Mouse (Mus musculus): Measurements from ENCODE around the gene Fut2.

Gene Fut2

DNA sequence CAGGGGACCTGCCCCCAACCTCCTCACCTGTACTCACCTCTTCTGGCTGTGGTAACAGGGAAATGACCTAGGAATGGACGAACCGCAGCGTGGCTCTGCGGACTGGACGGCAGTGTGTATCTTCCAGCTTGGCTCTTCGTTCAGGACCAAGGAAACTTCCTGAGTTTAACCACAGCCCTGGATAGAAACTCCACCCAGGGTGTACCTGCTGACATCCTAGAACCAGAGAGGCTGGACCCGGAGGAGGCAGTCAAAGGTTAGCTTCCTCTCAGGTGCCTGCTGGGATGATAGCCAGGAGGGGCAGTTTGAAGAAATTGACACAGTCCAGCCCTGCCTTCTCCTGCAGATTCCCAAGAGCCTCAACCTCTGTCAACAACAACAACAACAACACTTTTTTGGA is at the start of gene Fut2:
Gene Fut2, minus strand, starts transcription at position 234 of the 400 bp plus-strand sequence.
- no peak for DNase-seq (ENCODE audit: low read depth, low spot score)

DNA sequence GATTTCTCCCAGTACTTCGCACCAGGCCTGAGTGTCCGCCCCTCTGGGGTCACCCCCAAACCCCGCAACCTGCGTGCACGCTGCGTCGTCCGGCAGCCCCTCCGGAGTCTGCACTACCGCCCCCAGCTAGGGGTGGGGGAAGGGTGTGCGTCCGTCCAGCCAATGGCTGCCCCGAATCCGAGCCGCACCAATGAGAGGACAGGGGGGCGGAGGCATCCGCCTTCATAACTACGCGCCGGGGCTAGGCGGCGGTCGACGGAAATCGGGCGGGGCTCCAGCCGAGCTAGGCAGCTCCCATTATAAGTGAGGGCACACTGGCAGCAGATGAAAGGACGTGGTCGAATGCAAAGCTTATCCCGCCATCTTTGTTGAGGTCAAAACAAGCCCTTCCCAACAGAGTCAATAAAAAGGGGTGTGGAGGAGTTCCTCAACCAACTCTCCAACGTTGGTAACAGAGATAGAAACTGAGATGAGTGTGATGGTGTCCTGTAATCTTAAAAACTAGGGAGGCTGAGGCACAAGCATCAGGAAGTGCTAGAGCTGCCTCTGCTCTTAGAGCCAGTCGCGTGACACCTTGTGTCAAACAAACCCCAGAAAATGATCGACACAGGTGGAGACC is 49.0 kb upstream of the Fut2 start, which contains the start of gene Rpl18:
Gene Rpl18, plus strand, starts transcription at position 368 of the 619 bp plus-strand sequence.
- peak; percentile 96 for DNase-seq (ENCODE audit: low read depth, low spot score)

DNA sequence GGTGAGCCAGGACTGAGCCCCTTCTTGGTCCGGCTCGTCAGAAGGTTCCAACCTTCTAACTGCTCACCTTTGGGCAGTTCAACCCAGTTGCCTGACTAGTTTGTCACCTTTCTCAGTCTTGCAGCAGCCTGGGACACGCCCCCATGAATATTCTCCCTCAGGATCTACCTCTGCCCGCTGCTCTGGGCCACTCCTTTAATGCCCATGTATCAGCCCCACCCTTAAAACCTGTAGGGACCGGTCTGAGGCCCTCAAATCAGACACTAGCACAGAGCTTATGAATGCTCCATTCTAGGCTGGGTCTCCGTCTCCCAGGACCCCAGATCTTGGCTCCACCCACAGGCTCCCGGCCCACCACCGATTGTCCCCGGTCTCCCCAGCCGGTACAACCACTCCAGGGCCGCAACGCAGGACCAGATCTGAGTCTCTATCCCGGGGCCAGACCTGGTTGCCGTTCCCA is 48.5 kb upstream of the Fut2 start:
- no peak for DNase-seq (ENCODE audit: low read depth, low spot score)

DNA sequence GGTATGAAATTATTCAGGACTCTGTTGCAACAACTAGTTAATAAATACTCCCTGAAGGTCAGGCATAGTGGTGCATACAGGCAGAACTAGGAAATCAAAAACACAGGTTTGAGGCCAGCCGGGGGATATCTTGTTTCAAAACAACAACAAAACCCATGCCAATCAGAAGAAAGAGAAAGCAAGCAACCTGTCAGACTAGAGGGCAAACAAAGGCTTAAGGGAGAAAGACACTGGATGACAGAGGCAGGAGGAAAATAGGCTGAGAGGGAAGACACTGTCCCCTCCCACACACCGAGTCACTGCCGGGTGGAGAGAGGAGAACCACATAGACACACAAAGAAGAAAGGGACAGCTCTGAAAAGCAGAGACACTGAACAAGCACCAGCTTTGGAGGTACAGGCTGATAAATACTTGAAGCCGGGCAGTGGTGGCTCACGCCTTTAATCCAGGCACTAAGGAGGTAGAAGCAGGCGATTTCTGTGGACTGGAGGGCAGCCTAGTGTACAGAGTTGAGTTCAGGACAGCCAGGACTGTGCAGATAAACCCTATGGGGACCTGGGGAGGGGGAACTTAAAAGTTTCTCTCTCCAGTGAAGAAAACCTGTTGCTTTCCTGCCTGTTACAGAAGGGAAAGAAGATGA is 47.8 kb upstream of the Fut2 start:
- DNase-seq (ENCODE audit: low read depth, low spot score) = no peak

DNA sequence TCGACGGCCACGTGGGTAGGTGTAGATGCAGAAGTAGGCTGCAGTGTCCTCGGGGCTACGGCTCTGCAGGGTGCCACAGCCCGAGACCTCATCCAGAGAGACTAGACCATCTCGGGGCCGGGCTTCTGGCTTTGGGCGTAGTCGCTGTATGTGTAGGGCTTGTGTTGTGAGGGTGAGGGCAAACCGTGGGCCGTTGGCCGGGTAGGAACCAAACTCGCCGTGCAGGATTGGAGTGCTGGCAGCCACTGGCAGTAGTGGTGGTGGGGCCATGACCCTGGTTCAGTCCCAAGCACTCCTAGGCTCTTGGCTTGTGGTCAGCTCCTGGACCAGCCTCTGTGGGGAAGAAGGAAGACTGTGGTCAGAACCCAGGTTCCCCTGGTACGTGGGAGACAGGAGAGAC is 47.2 kb upstream of the Fut2 start:
- DNase-seq (ENCODE audit: low read depth, low spot score) = no peak

DNA sequence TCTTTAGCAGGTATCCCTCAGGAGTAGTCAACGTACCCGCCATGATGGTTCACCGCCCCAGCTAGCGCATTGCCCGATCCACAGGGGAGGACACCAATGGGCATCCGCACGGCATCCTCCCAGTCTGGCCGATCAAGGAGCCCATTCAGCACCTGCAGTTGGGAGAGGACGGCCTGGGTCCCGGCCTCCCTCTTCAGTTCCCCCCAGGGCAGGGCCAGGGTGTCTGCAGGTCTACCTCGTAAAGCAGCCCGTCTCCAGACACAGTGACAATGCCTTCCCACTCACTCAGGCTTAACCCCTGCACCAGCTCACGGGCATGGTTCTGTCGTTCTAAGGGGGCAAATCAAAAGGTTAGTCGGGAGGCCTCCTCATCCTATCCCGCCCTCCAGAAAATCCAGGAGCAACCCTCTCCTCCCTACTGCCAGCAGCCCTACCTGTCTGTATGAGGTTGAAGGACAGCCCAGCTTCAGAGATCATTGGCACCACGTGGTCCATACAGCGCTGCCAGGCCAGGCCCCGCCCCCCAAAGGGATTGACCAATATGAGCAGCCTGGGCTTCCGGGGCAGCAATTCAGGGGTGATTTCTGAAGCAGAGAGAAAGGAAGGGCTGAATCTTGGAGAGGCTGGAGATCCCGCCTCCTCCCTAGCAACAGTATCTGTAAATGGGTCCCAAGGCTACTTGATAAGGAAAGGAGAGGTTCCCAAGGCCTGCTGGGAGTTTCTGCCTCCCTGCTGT is 46.0 kb upstream of the Fut2 start:
- peak; percentile 78 for DNase-seq (ENCODE audit: low read depth, low spot score)

DNA sequence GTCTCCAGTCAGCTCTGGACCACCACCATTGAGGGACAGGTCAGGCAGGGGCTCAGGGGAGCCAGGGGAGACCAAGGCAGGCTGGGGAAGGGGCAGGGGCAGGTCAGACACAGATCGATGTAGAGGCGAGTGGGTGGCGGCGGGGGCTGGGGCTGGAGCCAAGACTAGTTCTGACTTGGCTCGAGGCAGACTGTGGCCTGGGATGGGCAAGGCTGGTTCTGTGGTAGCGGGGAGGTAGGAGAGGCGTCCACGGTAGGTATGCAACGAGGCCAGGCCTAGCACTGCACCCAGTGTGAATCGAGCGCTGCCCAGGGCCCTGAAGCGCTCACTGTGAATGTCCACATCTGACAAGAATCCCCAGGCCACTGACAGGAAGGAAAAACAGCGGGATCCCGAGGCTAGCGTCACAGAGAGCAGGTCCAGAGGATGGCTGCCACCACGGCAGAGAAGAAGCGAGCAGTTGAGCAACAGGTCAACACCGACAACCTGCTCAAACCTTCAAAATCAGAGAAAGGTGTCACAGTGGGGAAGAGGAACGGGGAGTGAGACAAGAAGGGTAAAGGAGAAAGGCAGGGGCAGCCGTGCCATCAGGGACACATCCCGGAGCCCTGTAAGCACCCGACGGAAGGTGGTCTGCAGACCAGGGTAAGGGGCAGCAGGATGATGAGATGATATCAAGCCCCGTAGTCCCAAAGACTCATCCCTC is 45.3 kb upstream of the Fut2 start:
- DNase-seq (ENCODE audit: low read depth, low spot score) = peak; percentile 63

DNA sequence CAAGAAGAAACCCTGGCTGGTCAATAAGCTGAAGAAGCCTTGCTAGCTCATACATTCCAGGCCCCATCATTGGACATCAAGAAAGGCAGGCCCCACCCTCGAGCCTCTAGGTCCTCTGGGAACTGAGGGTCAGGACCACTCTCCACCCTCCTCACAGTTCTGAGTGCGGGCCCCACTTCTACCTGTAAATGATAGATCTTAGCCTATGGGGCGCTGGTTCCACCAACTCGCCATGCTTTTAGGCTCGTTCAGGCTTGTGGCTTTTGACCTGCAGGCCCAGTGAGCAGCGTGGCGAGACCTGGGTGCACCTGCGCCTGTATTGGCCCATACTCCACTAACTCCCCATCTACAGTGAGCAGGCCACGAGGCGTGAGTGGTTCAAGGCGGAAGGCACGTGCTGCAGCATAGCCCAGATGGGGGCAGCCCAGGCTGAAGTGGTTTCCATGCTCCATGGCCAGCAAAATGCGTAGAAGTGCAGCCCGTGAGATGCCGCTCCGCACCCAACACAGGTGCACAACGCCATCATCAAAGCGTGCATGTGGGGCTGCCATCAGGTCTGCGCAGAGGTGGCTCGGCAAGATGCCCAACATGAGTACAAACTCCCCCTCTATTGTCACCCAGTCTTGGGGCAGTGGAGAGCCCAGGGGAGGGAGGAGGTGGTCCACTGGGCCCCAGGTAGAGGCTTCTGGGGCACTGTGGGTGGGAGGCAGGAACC is 44.4 kb upstream of the Fut2 start:
- peak; percentile 59 for DNase-seq (ENCODE audit: low read depth, low spot score)

DNA sequence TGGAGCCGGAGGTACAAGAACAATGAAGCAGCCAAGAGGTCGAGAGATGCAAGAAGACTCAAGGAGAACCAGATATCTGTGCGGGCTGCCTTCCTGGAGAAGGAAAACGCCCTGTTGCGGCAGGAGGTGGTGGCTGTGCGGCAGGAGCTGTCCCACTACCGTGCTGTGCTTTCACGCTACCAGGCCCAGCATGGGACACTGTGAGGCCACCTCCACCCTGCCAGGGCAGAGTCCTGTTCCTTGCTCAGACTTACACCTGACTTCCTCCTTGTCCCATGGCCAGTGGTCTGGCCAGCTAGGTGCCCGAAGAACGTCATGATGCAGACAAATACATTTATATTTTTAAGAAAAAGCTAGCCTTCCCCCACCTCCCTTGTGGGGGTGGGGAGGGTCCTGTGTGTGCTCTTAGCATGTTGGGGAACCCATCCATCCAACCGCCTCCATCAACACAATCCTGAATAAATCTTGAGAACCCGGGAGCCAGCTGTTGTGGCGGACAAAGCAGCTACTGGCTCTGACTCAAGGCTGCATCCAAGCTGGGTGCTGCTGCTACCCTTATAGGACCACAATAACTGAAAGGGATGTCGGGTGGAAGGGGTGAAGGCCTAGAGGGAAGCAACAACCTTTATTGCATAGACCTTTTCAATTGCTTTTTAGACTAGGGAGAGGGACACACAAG is 43.6 kb upstream of the Fut2 start:
- no peak for DNase-seq (ENCODE audit: low read depth, low spot score)

DNA sequence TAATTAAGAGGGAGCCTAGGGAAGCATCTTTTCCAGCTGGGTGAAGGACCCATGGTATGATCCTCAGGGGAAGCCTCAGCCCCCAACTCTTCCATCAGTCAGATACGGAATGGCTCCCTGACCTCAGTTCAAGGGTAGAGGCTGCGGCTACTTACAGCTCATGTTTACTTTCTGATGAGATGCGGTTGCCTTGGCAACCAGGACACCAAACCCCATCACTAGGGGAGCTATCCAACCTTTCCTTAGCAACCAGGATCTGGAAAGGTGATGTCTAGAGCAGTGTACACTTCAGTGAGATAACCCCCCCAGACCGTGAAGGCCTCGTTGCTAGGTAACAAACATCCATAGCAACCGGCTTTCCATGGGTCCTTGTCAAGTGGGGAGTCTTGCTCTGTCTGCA is 42.8 kb upstream of the Fut2 start:
- peak; percentile 68 for DNase-seq (ENCODE audit: low read depth, low spot score)

DNA sequence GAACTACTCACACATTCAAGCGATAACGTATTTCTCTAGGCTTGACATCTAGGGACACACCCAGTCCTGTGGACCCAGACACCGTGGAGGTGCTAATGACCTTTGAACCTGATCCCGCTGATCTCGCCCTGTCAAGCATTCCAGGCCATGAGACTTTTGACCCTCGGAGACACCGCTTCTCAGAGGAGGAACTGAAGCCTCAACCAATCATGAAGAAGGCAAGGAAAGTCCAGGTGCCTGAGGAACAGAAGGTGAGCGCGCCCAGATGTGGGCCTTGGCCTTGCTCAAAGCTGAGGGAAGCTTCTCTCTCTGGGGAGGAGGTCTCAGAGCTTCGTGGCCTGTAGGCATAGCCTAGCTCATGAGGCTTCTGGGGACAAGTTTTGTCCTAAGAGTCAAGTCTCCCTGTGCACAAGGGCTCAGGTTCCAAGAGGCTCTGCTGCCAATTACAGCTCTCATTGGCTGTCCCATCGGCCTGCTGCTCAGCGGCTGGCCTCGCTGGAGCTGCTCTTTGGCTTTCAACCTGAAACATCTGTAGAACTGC is 42.1 kb upstream of the Fut2 start:
- DNase-seq (ENCODE audit: low read depth, low spot score) = peak; percentile 84

DNA sequence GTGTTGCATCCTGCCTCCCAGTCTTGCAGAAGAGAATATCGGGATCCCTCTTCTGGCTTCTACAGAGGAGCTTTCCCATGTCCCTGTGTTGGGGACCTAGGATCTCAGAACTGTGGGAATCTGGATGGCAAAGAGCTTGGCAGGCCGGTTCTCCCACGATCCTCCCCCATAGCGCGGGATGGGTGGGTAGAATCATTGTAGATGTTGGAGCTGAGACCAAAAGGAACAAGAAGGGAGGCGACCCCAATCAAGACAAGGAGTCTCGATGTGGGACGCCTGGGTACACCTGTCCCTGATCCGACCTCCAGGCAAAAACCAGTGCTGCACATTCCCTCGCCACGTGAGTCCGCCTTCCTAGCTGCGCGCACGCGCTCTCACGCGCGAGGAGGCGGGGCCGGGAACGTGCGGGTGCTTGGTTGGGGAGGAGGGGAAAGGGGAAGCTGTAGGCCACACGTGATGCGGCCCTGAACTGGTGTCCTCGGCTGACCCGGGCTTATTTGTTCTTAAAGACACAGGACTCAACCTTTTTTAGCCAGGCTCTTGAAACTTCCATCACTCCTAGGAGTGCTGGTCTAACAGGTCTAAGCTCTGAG is 41.3 kb upstream of the Fut2 start:
- peak; percentile 99 for DNase-seq (ENCODE audit: low read depth, low spot score)

DNA sequence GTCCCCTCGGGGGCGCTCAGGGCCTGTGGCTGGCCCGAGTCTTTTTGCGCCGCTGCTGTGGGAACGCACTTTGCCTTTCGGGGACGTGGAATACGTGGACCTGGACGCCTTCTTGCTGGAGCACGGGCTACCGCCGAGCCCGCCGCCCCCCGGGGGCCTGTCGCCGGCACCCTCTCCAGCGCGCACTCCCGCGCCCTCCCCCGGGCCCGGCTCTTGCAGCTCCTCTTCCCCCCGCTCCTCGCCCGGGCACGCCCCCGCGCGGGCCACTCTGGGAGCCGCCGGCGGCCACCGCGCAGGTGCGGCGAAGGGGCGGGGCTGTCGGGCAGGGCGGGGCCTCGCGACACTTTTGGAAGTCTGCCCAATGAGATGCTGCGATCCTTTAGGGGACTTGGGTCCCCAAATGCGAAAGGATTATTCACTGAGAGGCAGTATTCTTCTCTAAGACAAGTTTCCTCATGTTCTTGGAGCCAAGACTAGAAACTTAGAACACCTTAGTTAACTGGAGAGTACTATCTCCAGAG is 40.6 kb upstream of the Fut2 start:
- peak; percentile 96 for DNase-seq (ENCODE audit: low read depth, low spot score)

DNA sequence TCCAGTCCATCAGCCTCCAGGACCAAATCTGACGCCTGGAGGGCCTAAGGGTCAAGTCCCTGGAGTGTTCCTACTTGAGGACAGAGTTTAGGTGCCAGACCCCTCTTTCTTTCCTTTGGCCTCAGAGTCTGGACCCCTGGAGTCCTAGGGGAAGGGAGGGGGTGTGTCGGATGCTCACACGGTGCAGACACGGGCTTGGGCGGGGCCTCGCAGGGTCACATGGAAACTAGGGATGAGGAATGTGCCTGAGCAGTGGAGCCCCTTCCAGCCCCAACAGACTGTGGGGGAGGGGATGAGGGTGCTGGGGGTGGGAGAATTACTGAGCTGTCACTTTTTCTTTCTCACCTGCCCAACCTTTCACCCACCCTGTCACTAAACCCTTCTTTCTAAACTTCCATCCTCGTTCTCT is 39.7 kb upstream of the Fut2 start:
- DNase-seq (ENCODE audit: low read depth, low spot score) = peak; percentile 97

DNA sequence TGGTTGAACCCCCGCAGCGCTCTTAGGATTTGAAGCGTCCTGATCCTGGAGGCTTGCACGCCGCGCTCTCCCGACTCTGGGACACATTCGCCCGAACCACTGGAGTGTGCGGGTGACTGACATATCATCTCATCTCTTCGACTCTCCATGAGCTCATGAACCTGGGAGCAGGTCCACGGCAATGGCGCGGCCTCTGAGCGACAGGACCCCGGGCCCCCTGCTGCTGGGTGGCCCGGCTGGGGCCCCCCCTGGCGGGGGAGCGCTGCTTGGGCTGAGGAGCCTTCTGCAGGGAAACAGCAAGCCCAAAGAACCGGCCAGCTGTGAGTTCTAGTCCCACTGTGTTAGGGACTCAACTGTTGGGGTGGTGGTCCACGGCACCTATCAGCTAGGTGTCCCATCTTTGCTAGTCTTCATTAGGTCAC is 39.3 kb upstream of the Fut2 start:
- DNase-seq (ENCODE audit: low read depth, low spot score) = no peak

DNA sequence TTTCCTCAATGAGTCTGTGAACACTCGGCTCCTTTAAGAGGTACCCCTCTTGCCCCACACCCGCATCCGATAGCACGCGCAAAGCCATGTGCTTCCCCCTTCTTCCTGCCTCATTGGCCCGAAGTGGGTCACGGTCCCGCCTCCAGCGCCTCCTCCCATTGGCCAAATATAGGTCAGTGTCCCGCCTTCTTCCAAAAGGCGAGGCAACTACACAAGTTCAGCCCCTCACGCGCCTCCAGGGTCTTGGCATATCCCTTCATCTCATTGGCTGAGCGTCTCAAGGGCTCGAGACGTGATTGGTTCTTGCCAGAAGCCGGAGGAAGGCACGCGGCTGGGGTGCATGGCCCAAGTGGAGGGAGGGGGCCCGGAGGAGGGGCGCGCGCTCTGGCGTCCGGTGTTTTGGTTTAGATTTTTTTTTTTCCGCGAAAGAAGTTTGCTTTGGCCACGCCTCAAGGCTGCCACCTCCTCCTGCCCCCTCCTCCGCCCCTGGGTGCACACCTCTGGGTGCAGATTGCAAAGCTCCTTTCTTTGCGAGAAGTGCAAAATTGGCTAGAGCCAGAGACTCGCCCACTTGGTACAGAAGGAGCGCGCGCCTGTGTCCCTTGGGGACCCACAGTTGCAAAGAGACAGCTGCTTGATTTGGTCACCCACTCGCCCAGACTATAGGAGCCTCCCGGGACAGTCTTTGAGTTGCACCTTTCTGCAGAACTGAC is 38.7 kb upstream of the Fut2 start, which contains the start of gene Dbp:
Gene Dbp, plus strand, starts transcription at position 359 of the 713 bp plus-strand sequence.
- peak; percentile 100 for DNase-seq (ENCODE audit: low read depth, low spot score)

DNA sequence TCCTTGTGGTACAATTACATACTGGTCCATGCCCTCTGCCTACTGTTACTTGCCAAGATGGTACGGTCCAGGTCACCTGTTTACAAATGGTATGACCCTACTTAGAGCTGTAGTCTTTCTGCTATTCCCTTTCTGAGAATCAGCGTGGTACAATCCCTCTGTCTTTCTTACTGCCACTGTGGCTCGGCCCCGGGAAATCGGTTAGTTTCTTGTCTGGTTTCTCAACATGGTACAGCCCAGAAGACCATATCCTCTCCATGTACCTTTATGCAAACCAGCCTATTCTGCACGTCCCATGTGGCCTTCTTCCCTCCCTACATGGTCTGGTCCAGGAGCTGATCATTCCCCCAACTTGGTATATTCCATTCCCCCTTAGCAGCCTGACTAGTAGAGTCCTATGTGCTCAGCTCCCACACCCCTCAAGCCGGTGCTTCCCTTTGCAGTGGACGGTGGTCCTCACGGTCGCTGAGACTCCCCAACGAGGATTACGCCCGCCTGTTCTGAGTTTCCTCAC is 37.9 kb upstream of the Fut2 start:
- DNase-seq (ENCODE audit: low read depth, low spot score) = peak; percentile 95

DNA sequence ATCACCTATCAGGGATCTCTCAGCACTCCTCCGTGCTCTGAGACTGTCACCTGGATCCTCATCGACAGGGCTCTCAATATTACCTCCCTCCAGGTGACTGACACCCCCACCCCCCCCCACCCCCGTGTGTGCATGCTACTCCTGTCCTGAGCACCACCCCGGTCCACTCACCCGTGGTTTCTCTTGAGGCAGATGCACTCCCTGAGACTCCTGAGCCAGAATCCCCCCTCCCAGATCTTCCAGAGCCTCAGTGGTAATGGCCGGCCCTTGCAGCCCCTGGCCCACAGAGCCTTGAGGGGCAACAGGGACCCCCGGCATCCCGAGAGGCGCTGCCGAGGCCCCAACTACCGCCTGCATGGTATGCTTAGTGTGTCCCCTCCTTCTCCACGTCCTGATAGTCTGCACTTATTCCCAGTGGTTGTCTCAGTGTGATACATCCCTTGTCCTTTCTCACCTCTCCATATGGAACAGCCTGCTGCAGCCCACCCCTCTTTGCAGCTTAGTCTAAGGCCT is 37.4 kb upstream of the Fut2 start:
- no peak for DNase-seq (ENCODE audit: low read depth, low spot score)

Measured in skeletal muscle tissue, adult 2 months (tissue).